Mouse (Mus musculus) gastrocnemius, adult 2 months (tissue): Measurements from ENCODE around the gene Lcn5. TPM values are rescaled to one million over a fixed set of nuclear protein-coding genes. Genes with fewer than 3 reads are reported as not detected.
"Not testable (repeated sequence)": the region's sequence is repeated elsewhere in the genome, so short reads cannot be mapped to it uniquely, and the experiment has no call there.

Experiments used
- DNase-seq: peaks from one replicate; pipeline ENCODE4 v3.0.0; 2022
- H3K27ac ChIP-seq: fragments of 200-600 bp; 2 replicates; pipeline ENCODE4 v1.8.1; 2022; ENCODE audit warnings: mild to moderate bottlenecking
- H3K4me3 ChIP-seq: fragments of 200-600 bp; 2 replicates; pipeline ENCODE4 v1.8.1; 2022; ENCODE audit warnings: mild to moderate bottlenecking, moderate library complexity
- CTCF ChIP-seq: fragments of 200-600 bp; IDR thresholded peaks from 2 replicates; pipeline ENCODE4 v1.8.1; 2022; ENCODE audit warnings: antibody characterized with exemption, mild to moderate bottlenecking, moderate library complexity
- intact Hi-C: fragments of 180-260 bp; cut with DNase I; formaldehyde crosslinking; loops from one replicate; pipeline ENCODE4 v1.15.1; 2025
- total RNA-seq, 2 experiments: library from RNA; stranded (reverse); gene quantifications; 2 replicates each; pipeline ENCODE4 v1.2.3; 2021

Gene Lcn5
- total RNA-seq, 2 experiments from 2014 or later = not detected

DNA sequence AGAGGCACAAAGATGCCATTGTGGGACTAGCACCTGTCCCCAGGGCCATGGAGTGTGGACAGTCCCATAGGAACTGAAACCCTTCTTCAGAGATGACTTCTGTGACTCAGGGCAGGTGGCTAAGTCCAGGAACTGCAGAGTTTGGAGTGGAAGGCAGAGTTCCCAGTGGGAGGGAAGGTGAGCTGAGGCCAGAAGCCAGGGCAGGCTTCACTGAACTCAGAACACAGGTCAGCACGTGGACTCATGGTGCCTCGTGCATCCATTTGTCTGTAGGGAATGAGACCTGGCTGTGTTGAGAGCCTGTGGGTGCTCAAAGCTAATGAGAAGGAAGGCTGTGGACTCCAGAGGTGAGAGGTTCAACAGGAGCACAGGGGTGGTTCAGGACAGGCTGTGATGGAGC lies 40.9 kb downstream of the Lcn5 start:
- no peak for DNase-seq
- Histone ChIP-seq H3K27ac (no peak overlapping the region), H3K4me3 (no peak overlapping the region)
- TF ChIP-seq CTCF = no peak
- intact Hi-C loops = loop anchor here (2.0 kb wide), 1 partner anchor 54 kb away; no protein-coding TSS in a partner anchor

DNA sequence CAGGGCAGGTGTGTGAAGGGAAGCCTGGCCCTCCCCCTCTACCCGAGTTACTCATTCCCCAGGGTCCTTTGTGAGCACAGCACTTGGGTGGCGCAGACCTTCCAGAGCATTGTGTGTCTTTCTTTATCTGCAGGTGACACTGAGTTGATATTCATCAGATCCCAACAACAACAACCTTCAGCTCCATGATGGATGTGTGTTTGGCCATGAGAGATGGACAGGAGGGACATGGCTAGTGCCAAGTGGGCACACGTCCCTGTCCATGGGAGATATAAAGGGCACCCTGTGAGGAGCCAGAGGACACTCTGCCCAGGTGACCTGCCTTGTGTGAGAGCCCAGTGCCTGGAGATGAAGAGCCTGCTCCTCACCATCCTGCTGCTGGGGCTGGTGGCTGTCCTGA lies 42.0 kb downstream of the Lcn5 start, which contains the start of gene Obp2a:
TSS of gene Obp2a (plus strand) at position 301 of the 400 bp plus-strand sequence.
- not testable (repeated sequence) for H3K4me3 ChIP-seq, H3K27ac ChIP-seq, DNase-seq
- intact Hi-C loops = loop anchor here (2.0 kb wide), 1 partner anchor 53 kb away; no protein-coding TSS in a partner anchor

DNA sequence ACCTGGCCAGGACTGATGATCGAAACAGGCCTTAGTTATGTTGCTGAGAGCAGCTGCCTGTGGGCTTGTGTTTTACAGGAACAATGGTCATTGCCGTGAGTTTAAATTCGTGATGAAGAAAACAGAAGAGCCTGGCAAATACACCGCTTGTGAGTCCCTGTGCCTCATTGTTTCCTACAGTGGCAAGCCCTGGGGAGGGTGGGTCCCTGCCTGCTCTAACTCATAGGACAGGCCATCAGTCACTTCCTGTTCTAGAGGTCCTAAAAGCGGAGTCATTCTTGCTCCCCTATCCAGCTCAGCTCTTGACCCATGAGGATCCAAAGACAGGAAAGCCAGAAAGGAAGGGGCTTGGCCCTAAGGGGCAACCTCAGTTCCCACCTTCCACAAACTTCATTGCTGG lies 43.2 kb downstream of the Lcn5 start:
- intact Hi-C loops = no loop called here
- TF ChIP-seq CTCF = no peak
- DNase-seq = no peak
- Histone ChIP-seq H3K27ac (no peak overlapping the region; the same call in 1 of the 2 replicates), H3K4me3 (no peak overlapping the region)

DNA sequence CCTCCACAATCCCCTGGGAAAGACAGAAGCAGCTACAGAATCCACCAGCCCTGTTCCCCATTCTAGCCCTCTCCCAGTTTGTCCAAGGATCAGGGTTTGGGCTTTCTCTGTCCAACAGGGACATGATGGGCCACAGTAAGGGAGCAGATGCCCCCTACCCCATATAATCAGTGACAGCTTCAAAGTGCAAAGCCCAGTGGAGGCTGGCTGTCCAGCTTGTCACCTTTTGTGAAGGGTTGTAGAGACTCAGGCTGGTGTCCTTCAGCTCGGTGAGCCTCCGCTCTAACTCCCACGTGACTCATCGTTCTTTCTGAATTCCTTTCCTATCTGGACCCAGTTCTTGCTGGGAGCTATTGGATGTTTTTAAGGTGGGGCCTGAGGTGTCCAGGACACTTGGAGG lies 46.0 kb downstream of the Lcn5 start:
- no peak for TF ChIP-seq CTCF
- Histone ChIP-seq H3K27ac (no peak overlapping the region), H3K4me3 (no peak overlapping the region)
- intact Hi-C loops = no loop called here
- DNase-seq = no peak

DNA sequence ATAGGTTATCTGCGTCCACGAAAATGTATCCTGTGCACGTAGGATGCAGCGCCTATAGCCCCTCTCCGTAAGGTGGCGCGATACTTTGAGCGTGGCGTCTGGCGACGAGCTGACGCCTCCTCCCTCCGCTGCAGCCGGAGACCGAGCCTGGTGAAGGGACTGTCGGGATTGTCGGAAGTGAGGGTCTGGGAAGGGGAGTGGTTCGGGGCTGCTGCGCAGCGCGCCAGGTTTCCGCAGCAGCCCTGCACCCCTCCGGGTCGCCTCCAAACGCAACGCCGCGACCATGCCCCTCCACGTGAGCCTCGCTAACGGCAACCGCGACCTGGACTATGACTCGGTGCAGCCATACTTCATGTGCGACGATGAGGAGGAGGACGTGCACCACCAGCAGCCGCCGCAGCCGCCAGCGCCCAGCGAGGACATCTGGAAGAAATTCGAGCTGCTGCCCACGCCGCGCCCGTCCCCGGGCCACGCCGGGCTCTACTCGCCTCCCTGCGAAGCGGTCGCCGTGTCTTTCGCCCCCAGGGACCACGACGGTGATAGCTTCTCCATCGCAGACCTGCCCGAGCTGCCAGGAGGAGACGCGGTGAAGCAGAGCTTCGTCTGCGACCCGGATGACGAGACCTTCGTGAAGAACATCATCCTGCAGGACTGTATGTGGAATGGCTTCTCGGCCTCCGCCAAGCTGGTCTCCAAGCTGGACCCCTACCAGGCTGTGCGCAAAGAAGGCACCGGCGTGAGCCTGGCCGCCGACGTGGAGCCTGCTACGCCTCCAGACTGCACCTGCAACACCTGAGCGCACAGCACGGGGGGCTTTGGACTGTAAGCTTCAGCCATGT lies 49.1 kb downstream of the Lcn5 start, which contains the start of gene Bmyc:
TSS of gene Bmyc (plus strand) at position 97 of the 839 bp plus-strand sequence.
- H3K27ac ChIP-seq = peak within 1 kb of the TSS; percentile 89
- peak within 1 kb of the TSS; percentile 78 for H3K4me3 ChIP-seq
- intact Hi-C loops = loop anchor here (5.0 kb wide), 1 partner anchor 50 kb away; the partner anchor contains the start of gene Lcn5

DNA sequence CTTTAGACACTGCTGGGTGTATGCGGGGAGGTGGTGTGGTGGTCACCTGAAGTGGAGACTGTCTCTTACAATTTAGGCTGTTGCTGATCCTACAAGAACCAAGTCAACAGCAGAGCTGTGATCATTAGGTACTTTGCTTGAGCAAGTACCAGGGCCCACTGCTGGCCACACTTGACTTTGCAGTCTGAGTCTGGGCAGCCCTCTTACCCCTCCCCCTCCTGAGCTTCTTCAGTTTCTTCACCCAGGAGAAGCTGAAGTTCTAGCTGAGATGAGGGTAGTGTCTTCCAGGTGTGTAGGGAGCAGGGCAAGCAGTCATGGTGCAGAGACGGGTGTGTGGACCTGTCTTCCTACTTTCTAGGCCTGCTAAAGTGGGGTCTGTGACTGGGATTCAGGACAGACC lies 50.4 kb downstream of the Lcn5 start:
- DNase-seq = peak; percentile 70
- peak; percentile 55 for TF ChIP-seq CTCF
- peak overlapping the region; percentile 78 for H3K4me3 ChIP-seq
- intact Hi-C loops = loop anchor here (5.0 kb wide), 1 partner anchor 51 kb away; the partner anchor contains the start of gene Lcn5
- peak overlapping the region; percentile 61 for H3K27ac ChIP-seq

More for the DNA sequence above, 49.1 kb downstream of the Lcn5 start, which contains the start of gene Bmyc:
- peak; percentile 59 for TF ChIP-seq CTCF
- peak; percentile 84 for DNase-seq

DNA sequence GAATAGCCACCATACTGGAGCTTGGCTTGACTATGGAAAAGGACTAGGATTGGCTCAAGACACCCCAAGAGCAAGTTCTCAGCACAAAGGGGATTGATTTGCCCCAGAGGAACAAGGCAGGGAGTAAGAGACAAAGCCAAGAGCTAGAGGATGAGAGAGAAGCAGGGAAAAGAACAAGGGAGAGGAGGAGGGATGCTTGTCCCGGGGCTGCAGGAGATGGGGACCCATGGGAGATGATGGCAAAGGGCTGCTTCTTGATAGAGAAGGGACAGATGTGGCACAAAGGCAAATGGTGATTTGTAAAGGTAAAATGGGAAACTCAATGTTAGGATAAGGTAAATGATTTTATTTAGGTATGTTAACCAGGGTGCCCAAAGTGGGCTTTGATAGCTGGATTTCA lies 51.3 kb downstream of the Lcn5 start:
- intact Hi-C loops = loop anchor here (5.0 kb wide), 1 partner anchor 52 kb away; the partner anchor contains the start of gene Lcn5
- H3K4me3 ChIP-seq, DNase-seq: not testable (repeated sequence)
- peak overlapping the region; percentile 17; the same call in 1 of the 2 replicates for H3K27ac ChIP-seq

DNA sequence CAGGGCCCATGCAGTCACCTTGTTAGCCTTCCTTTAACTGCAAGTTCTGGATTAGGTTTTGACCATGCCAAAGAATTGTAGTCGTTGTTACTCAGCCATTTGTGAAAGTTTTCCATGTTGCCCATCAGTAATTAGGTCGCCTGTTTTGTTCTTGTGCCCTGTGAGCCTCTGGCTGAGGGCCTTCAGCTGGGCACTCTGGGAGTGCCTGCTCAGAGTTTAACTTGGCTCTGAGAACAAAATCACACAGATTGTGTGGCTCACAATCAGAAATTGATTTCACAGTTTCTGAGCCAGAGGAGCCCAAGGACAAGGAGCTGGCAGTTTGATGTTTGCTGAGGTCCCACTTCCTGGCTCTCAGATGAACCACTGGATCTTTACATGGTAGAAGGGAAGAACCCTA lies 52.0 kb downstream of the Lcn5 start:
- intact Hi-C loops = loop anchor here (5.0 kb wide), 1 partner anchor 52 kb away; the partner anchor contains the start of gene Lcn5
- H3K4me3 ChIP-seq, DNase-seq, H3K27ac ChIP-seq: not testable (repeated sequence)

Other genes with a start within 250 kb of the Lcn5 start
- not detected for gene Fut7, start 234.7 kb upstream of the Lcn5 start, total RNA-seq
- 10 to 100 TPM; 15.1 to 15.3 TPM for gene Abca2, start 229.2 kb upstream of the Lcn5 start, total RNA-seq
- gene Clic3, start 201.1 kb upstream of the Lcn5 start, total RNA-seq = 1 to 10 TPM in 1 of 2 experiments, under 1 TPM in 1; 0.31 to 1.1 TPM
- 10 to 100 TPM; 13.6 to 14.4 TPM for gene Paxx, start 196.9 kb upstream of the Lcn5 start, total RNA-seq
- gene Ptgds, start 187.9 kb upstream of the Lcn5 start, total RNA-seq = not detected
- gene Lcn12, start 164.0 kb upstream of the Lcn5 start, total RNA-seq = not detected
- 10 to 100 TPM; 76.9 to 88.4 TPM for gene Fbxw5, start 157.2 kb upstream of the Lcn5 start, total RNA-seq
- 1 to 10 TPM; 1.1 to 1.6 TPM for gene C8g, start 156.2 kb upstream of the Lcn5 start, total RNA-seq
- gene Traf2, start 111.0 kb upstream of the Lcn5 start, total RNA-seq = 10 to 100 TPM; 12.4 to 13.1 TPM
- gene Edf1, start 100.1 kb upstream of the Lcn5 start, total RNA-seq = 100 to 1,000 TPM; 152 to 179 TPM
- 1 to 10 TPM; 1.6 to 4.0 TPM for gene Mamdc4, start 83.1 kb upstream of the Lcn5 start, total RNA-seq
- gene Phpt1, start 82.7 kb upstream of the Lcn5 start, total RNA-seq = 10 to 100 TPM; 52.7 to 64.7 TPM
- not detected for gene Ajm1, start 76.2 kb upstream of the Lcn5 start, total RNA-seq
- 10 to 100 TPM; 85.6 to 95.2 TPM for gene Rabl6, start 49.4 kb upstream of the Lcn5 start, total RNA-seq
- not detected for gene Ccdc183, start 40.3 kb upstream of the Lcn5 start, total RNA-seq
- 10 to 100 TPM; 14.9 to 15.1 TPM for gene Tmem141, start 35.9 kb upstream of the Lcn5 start, total RNA-seq
- gene Fcna, start 29.9 kb upstream of the Lcn5 start, total RNA-seq = 1 to 10 TPM; 1.8 to 5.3 TPM
- 1 to 10 TPM; 3.3 to 5.1 TPM for gene Lcn8, start 4.8 kb upstream of the Lcn5 start, total RNA-seq
- gene Lcn6, start 18.8 kb downstream of the Lcn5 start, total RNA-seq = not detected
- gene Lcn10, start 24.8 kb downstream of the Lcn5 start, total RNA-seq = not detected
- not detected for gene Obp2a, start 42.1 kb downstream of the Lcn5 start, total RNA-seq
- gene Bmyc, start 48.8 kb downstream of the Lcn5 start, total RNA-seq = 10 to 100 TPM; 11.4 to 13.1 TPM
- not detected for gene Obp2b, start 79.1 kb downstream of the Lcn5 start, total RNA-seq
- not detected for gene Lcn3, start 107.6 kb downstream of the Lcn5 start, total RNA-seq
- not detected for gene Lcn11, start 119.1 kb downstream of the Lcn5 start, total RNA-seq
- gene Gm13539, start 124.3 kb downstream of the Lcn5 start, total RNA-seq = not detected
- not detected for gene Glt6d1, start 157.9 kb downstream of the Lcn5 start, total RNA-seq
- not detected for gene Lcn9, start 165.2 kb downstream of the Lcn5 start, total RNA-seq
- gene Sohlh1, start 189.3 kb downstream of the Lcn5 start, total RNA-seq = not detected
- under 1 TPM in 1 of 2 experiments, not detected in 1; 0.05 TPM for gene Kcnt1, start 205.8 kb downstream of the Lcn5 start, total RNA-seq